Mouse (Mus musculus): ENCODE results near the gene Sctr. TPM values are rescaled to one million over a fixed set of nuclear protein-coding genes. Genes with fewer than 3 reads are reported as not detected.

The Sctr gene
- polyA plus RNA-seq, 1 experiment from 2014 or later: 0.76 TPM

GRCm38 (mm10) chr1:120057674-120058430 lies 51.2 kb downstream of the Sctr start:
- no peak overlapping the region for H3K27ac ChIP-seq (ENCODE audit: low read depth, low read length)
- H3K9me3 ChIP-seq (ENCODE audit: control insufficient read depth, low read length): no peaks in the 10 kb centered on the region
- H3K4me3 ChIP-seq (ENCODE audit: low read length): no peak overlapping the region
- no peaks in the 10 kb centered on the region for H3K36me3 ChIP-seq (ENCODE audit: control insufficient read depth, insufficient read depth, low read length)
- no peaks in the 10 kb centered on the region for H3K27me3 ChIP-seq (replicated peaks; ENCODE audit: control insufficient read depth, insufficient read depth, low read length)
- no peak overlapping the region for H3K4me2 ChIP-seq (ENCODE audit: low read length)
- no peaks in the 10 kb centered on the region for H3K4me1 ChIP-seq (ENCODE audit: control insufficient read depth, insufficient read depth, low read depth, low read length)
- ATAC-seq: no peak
- H3K9ac ChIP-seq (ENCODE audit: low read depth, low read length): no peak overlapping the region
- 85% methylated on average over 8 of the region's 8 CpGs for WGBS

DNA sequence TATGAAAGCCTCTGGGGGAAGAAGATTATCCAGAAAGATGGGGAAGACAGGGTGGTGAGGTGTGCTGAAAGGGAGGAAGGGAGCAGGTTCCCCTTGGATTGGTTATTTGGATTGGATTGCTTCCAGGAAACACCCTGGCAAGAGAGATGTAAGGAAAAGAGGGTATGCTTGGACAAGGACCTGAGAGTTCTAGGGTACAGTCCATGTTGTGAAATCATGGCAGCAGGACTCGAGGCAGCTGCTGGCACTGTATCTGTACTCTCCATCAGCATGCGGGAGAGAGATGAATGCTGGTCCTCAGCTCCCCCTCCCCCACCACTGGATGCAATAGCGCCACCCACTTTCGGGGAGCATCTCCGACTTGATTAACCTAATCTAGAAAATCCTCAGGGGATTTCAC lies 54.0 kb downstream of the Sctr start:
- Histone ChIP-seq H3K27me3 (replicated peaks; ENCODE audit: control insufficient read depth, insufficient read depth, low read length) (no peaks in the 10 kb centered on the region), H3K4me2 (ENCODE audit: low read length) (no peak overlapping the region), H3K9ac (ENCODE audit: low read depth, low read length) (no peak overlapping the region), H3K4me3 (ENCODE audit: low read length) (no peak overlapping the region), H3K4me1 (ENCODE audit: control insufficient read depth, insufficient read depth, low read depth, low read length) (no peaks in the 10 kb centered on the region), H3K9me3 (ENCODE audit: control insufficient read depth, low read length) (no peaks in the 10 kb centered on the region), H3K36me3 (ENCODE audit: control insufficient read depth, insufficient read depth, low read length) (no peaks in the 10 kb centered on the region), H3K27ac (ENCODE audit: low read depth, low read length) (no peak overlapping the region)
- WGBS: 68% methylated on average over 5 of the region's 5 CpGs
- no peak for ATAC-seq

DNA sequence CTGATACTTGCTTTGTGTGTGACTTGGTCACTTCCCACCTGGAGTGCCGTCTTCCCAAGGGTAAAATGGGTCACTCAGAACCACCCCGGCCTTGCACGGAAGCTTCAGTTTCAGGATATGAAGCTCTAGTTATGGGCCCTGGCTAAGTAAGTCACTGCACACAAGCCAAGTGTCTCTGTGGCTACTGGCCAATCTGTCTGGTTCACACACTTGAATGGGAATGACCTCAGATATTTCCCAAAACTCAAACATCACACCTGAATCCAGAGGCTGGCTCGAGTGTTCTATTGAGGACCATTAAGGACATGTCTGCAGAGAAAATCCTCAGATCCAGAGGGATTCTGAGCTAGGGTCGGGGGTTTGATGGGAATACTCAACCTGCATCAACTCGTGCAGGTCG lies 55.5 kb downstream of the Sctr start:
- no peak overlapping the region for H3K4me3 ChIP-seq (ENCODE audit: low read length)
- H3K4me1 ChIP-seq (ENCODE audit: control insufficient read depth, insufficient read depth, low read depth, low read length): no peaks in the 10 kb centered on the region
- no peak overlapping the region for H3K27ac ChIP-seq (ENCODE audit: low read depth, low read length)
- no peaks in the 10 kb centered on the region for H3K36me3 ChIP-seq (ENCODE audit: control insufficient read depth, insufficient read depth, low read length)
- 93% methylated on average over 7 of the region's 7 CpGs for WGBS
- no peaks in the 10 kb centered on the region for H3K9me3 ChIP-seq (ENCODE audit: control insufficient read depth, low read length)
- H3K27me3 ChIP-seq (replicated peaks; ENCODE audit: control insufficient read depth, insufficient read depth, low read length): no peaks in the 10 kb centered on the region
- no peak overlapping the region for H3K4me2 ChIP-seq (ENCODE audit: low read length)
- no peak for ATAC-seq
- H3K9ac ChIP-seq (ENCODE audit: low read depth, low read length): no peak overlapping the region

DNA sequence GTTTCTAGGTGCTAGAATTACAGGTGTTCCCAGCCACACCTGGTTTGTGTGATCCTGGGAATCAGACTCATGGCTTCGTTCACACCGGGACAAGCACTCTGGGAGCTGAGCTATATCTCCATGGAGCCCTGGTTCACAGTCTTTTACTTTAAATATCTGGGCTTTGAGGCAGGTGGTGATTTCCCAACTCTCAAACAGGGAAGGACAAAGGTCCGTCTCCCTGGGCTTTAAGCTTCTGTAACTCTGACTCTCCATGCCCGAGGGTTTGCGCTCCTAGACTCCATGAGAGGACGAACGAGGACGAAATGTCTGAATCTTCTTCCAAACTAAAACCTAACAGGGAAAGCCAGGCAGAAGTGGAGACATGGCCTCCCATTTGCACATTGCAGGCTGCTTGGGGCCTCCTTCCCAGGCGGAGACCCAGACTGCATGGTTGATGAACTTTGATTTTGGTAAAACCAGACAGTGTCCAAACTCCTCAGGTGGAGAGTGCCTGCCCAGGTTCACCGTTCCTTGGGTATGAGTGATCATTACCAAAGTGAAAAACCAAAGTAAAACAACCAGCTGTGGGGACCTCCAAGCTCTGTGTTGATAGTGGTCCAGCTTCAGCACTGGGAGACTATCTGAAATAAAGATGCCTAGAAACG lies 57.5 kb downstream of the Sctr start:
- H3K4me1 ChIP-seq (ENCODE audit: control insufficient read depth, insufficient read depth, low read depth, low read length): no peaks in the 10 kb centered on the region
- no peaks in the 10 kb centered on the region for H3K36me3 ChIP-seq (ENCODE audit: control insufficient read depth, insufficient read depth, low read length)
- no peak overlapping the region for H3K9ac ChIP-seq (ENCODE audit: low read depth, low read length)
- H3K9me3 ChIP-seq (ENCODE audit: control insufficient read depth, low read length): no peaks in the 10 kb centered on the region
- ATAC-seq: no peak
- H3K4me2 ChIP-seq (ENCODE audit: low read length): no peak overlapping the region
- WGBS: 95% methylated on average over 11 of the region's 11 CpGs
- no peak overlapping the region for H3K4me3 ChIP-seq (ENCODE audit: low read length)
- no peak overlapping the region for H3K27ac ChIP-seq (ENCODE audit: low read depth, low read length)
- no peaks in the 10 kb centered on the region for H3K27me3 ChIP-seq (replicated peaks; ENCODE audit: control insufficient read depth, insufficient read depth, low read length)

DNA sequence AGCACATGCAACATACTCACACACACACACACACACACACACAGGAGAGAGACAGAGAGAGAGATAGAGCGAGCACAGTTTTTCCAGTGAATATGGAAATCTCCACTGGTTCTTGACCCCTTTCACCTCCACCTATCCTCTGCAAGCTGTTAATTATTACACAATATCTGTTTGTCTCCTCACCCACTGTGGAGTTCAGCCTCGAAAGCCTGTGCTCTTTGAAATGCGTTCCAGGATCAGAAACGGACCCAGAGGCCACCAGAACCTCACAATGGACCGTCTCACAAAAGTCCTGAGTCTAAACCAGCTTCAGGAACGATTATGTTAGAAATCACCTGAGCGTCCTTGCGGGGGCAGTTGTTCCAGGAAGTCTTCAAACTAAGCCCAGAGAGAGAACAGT lies 59.5 kb downstream of the Sctr start:
- no peaks in the 10 kb centered on the region for H3K36me3 ChIP-seq (ENCODE audit: control insufficient read depth, insufficient read depth, low read length)
- no peak overlapping the region for H3K27ac ChIP-seq (ENCODE audit: low read depth, low read length)
- H3K4me3 ChIP-seq (ENCODE audit: low read length): no peak overlapping the region
- H3K9ac ChIP-seq (ENCODE audit: low read depth, low read length): no peak overlapping the region
- no peaks in the 10 kb centered on the region for H3K27me3 ChIP-seq (replicated peaks; ENCODE audit: control insufficient read depth, insufficient read depth, low read length)
- no peak for ATAC-seq
- H3K4me2 ChIP-seq (ENCODE audit: low read length): no peak overlapping the region
- WGBS: 82% methylated on average over 8 of the region's 8 CpGs
- H3K9me3 ChIP-seq (ENCODE audit: control insufficient read depth, low read length): no peaks in the 10 kb centered on the region
- no peaks in the 10 kb centered on the region for H3K4me1 ChIP-seq (ENCODE audit: control insufficient read depth, insufficient read depth, low read depth, low read length)

GRCm38 (mm10) chr1:120066625-120067024 lies 59.9 kb downstream of the Sctr start:
- H3K27ac ChIP-seq (ENCODE audit: low read depth, low read length): no peak overlapping the region
- no peak overlapping the region for H3K9ac ChIP-seq (ENCODE audit: low read depth, low read length)
- H3K36me3 ChIP-seq (ENCODE audit: control insufficient read depth, insufficient read depth, low read length): no peaks in the 10 kb centered on the region
- H3K4me3 ChIP-seq (ENCODE audit: low read length): no peak overlapping the region
- WGBS: 85% methylated on average over 3 of the region's 3 CpGs
- peaks cover under 1% of the 10 kb centered on the region; the same call in 1 of the 2 replicates for H3K27me3 ChIP-seq (replicated peaks; ENCODE audit: control insufficient read depth, insufficient read depth, low read length)
- H3K4me2 ChIP-seq (ENCODE audit: low read length): no peak overlapping the region
- no peaks in the 10 kb centered on the region for H3K9me3 ChIP-seq (ENCODE audit: control insufficient read depth, low read length)
- ATAC-seq: no peak
- H3K4me1 ChIP-seq (ENCODE audit: control insufficient read depth, insufficient read depth, low read depth, low read length): no peaks in the 10 kb centered on the region

GRCm38 (mm10) chr1:120069120-120069519 lies 62.4 kb downstream of the Sctr start:
- no peak overlapping the region for H3K27ac ChIP-seq (ENCODE audit: low read depth, low read length)
- H3K9me3 ChIP-seq (ENCODE audit: control insufficient read depth, low read length): no peaks in the 10 kb centered on the region
- no peaks in the 10 kb centered on the region for H3K36me3 ChIP-seq (ENCODE audit: control insufficient read depth, insufficient read depth, low read length)
- no peak for ATAC-seq
- no peak overlapping the region for H3K9ac ChIP-seq (ENCODE audit: low read depth, low read length)
- H3K4me3 ChIP-seq (ENCODE audit: low read length): no peak overlapping the region
- peaks cover 11% of the 10 kb centered on the region for H3K27me3 ChIP-seq (replicated peaks; ENCODE audit: control insufficient read depth, insufficient read depth, low read length)
- no peak overlapping the region for H3K4me2 ChIP-seq (ENCODE audit: low read length)
- H3K4me1 ChIP-seq (ENCODE audit: control insufficient read depth, insufficient read depth, low read depth, low read length): peaks cover 7% of the 10 kb centered on the region
- 83% methylated on average over 5 of the region's 5 CpGs for WGBS

DNA sequence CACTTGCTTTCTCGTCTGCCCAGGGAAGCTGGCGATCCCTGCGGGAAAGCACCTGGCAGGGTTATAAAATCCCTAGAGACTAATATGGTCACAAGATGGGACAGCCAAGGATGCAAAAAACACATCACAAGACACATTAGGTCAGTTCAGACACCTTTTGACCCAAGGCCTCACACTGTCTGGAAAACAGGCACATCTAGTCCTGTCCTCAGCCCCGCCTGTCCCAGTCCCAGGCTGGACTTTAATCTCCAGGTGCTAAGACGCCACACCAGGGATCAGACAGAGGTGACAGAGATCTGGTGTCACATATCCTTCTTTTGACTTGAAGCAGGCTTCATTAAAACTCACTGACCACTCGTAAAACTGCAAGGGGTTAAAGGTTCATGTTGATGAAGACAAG lies 63.5 kb downstream of the Sctr start:
- no peak for ATAC-seq
- Histone ChIP-seq H3K9me3 (ENCODE audit: control insufficient read depth, low read length) (no peaks in the 10 kb centered on the region), H3K4me1 (ENCODE audit: control insufficient read depth, insufficient read depth, low read depth, low read length) (peaks cover 7% of the 10 kb centered on the region), H3K9ac (ENCODE audit: low read depth, low read length) (no peak overlapping the region), H3K36me3 (ENCODE audit: control insufficient read depth, insufficient read depth, low read length) (no peaks in the 10 kb centered on the region), H3K4me2 (ENCODE audit: low read length) (no peak overlapping the region), H3K27me3 (replicated peaks; ENCODE audit: control insufficient read depth, insufficient read depth, low read length) (peaks cover 16% of the 10 kb centered on the region), H3K4me3 (ENCODE audit: low read length) (no peak overlapping the region), H3K27ac (ENCODE audit: low read depth, low read length) (no peak overlapping the region)
- 76% methylated on average over 6 of the region's 6 CpGs for WGBS

GRCm38 (mm10) chr1:120071133-120071532 lies 64.4 kb downstream of the Sctr start:
- H3K27me3 ChIP-seq (replicated peaks; ENCODE audit: control insufficient read depth, insufficient read depth, low read length): peaks cover 16% of the 10 kb centered on the region
- H3K9me3 ChIP-seq (ENCODE audit: control insufficient read depth, low read length): no peaks in the 10 kb centered on the region
- WGBS: 88% methylated on average over 4 of the region's 4 CpGs
- peaks cover 7% of the 10 kb centered on the region for H3K4me1 ChIP-seq (ENCODE audit: control insufficient read depth, insufficient read depth, low read depth, low read length)
- no peak overlapping the region for H3K4me3 ChIP-seq (ENCODE audit: low read length)
- no peak overlapping the region for H3K27ac ChIP-seq (ENCODE audit: low read depth, low read length)
- no peak for ATAC-seq
- H3K9ac ChIP-seq (ENCODE audit: low read depth, low read length): no peak overlapping the region
- H3K36me3 ChIP-seq (ENCODE audit: control insufficient read depth, insufficient read depth, low read length): no peaks in the 10 kb centered on the region
- H3K4me2 ChIP-seq (ENCODE audit: low read length): no peak overlapping the region
